Mouse (Mus musculus) bone marrow, adult 2 months (tissue): ENCODE measurements around the gene Cdk5rap3.

Experiments
- CTCF ChIP-seq: fragments of 200-500 bp; IDR thresholded peaks from 2 replicates; pipeline ENCODE4 v1.5.1; 2011; ENCODE audit warnings: low read length, control low read depth; ENCODE audit not compliant: control insufficient read depth, insufficient read depth
- POLR2A ChIP-seq: fragments of 200-500 bp; IDR thresholded peaks from 2 replicates; pipeline ENCODE4 v1.6.1; 2011; ENCODE audit warnings: low read depth, mild to moderate bottlenecking, control low read depth, low read length, borderline replicate concordance; ENCODE audit not compliant: control insufficient read depth

GRCm38 (mm10) chr11:96859635-96860034 lies 56.7 kb downstream of the Cdk5rap3 start:
- no peak for TF ChIP-seq POLR2A
- no peak for TF ChIP-seq CTCF
